Mouse (Mus musculus) intestine, embryonic 16.5 days (tissue): Measurements from ENCODE around the gene Flot2. TPM values are rescaled to one million over a fixed set of nuclear protein-coding genes. Genes with fewer than 3 reads are reported as not detected.
A peak's percentile ranks its signal among the peaks of the same experiment; 100 is the strongest.

Experiments used
- ATAC-seq: fragments of 200-750 bp; cut with Nextera tagmentation; 2 replicates; pipeline ENCODE4 v1.8.0; 2017; ENCODE audit warnings: moderate TSS enrichment, moderate library complexity
- H3K27ac ChIP-seq: fragments of 300-500 bp; sonication (generic); 2 replicates; pipeline ENCODE4 v1.5.1; 2014; ENCODE audit warnings: mild to moderate bottlenecking, low read length
- H3K27me3 ChIP-seq: fragments of 300-500 bp; sonication (generic); replicated peaks from 2 replicates; pipeline ENCODE4 v1.6.1; 2014; ENCODE audit warnings: low read length, control low read depth, mixed read lengths; ENCODE audit not compliant: control insufficient read depth, insufficient read depth
- H3K36me3 ChIP-seq: fragments of 300-500 bp; sonication (generic); 2 replicates; pipeline ENCODE4 v1.6.1; 2014; ENCODE audit warnings: low read length, control low read depth; ENCODE audit not compliant: control insufficient read depth, insufficient read depth
- H3K4me1 ChIP-seq: fragments of 300-500 bp; sonication (generic); 2 replicates; pipeline ENCODE4 v1.6.1; 2014; ENCODE audit warnings: low read length, control low read depth, mixed read lengths; ENCODE audit not compliant: control insufficient read depth, insufficient read depth
- H3K4me2 ChIP-seq: fragments of 300-500 bp; sonication (generic); 2 replicates; pipeline ENCODE4 v1.6.1; 2014; ENCODE audit warnings: low read depth, low read length, control low read depth
- H3K4me3 ChIP-seq: fragments of 300-500 bp; sonication (generic); 2 replicates; pipeline ENCODE4 v1.5.1; 2014; ENCODE audit warnings: mild to moderate bottlenecking, low read length
- H3K9ac ChIP-seq: fragments of 300-500 bp; sonication (generic); 2 replicates; pipeline ENCODE4 v1.6.1; 2014; ENCODE audit warnings: low read depth, low read length
- H3K9me3 ChIP-seq: fragments of 300-500 bp; sonication (generic); 2 replicates; pipeline ENCODE4 v1.6.1; 2016; ENCODE audit warnings: low read length, control low read depth; ENCODE audit not compliant: control insufficient read depth
- WGBS: fragments of 180-500 bp; shearing (Covaris S2); extraction: QIAGEN DNeasy Blood & Tissue Kit; methylation state at CpG from one replicate; pipeline ENCODE4 v1.1.7; 2014; 5-methylcytosine and 5-hydroxymethylcytosine counted together
- polyA plus RNA-seq: library from polyadenylated mRNA; unstranded; fragments of >200 nt; fragmentation: Nextera tagmentation; extraction: Ambion mirVana; gene quantifications from 2 replicates; pipeline ENCODE4 v1.2.1, GENCODE M21; 2015

Gene Flot2
- polyA plus RNA-seq, 1 experiment from 2014 or later: 40.9 TPM

DNA sequence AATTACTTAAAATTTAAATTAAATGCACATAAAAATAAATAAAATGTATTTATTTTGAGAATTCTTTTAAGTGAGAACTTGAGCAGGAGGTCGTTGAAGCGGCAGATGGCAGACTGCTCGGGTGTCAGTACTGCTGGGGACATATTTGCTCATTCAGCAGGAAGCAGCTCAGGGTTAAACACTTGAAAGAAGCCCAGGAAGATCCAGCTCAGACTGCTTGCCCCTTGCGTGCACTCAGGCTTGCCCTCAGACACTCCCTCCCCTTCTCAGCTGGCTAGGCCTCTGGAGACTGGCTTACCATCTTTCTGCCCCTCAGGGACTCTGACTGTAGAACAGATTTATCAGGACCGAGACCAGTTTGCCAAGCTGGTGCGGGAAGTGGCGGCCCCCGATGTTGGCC, 19.2 kb downstream of the Flot2 start:
- 82% methylated on average over 8 of the region's 8 CpGs for WGBS
- Histone ChIP-seq H3K4me1 (peaks cover 4% of the 10 kb centered on the region; the same call in 1 of the 2 replicates), H3K36me3 (no peaks in the 10 kb centered on the region; the same call in 1 of the 2 replicates), H3K27me3 (no peaks in the 10 kb centered on the region), H3K4me2 (no peak overlapping the region), H3K27ac (no peak overlapping the region), H3K9me3 (no peaks in the 10 kb centered on the region), H3K4me3 (no peak overlapping the region), H3K9ac (no peak overlapping the region)
- no peak for ATAC-seq

DNA sequence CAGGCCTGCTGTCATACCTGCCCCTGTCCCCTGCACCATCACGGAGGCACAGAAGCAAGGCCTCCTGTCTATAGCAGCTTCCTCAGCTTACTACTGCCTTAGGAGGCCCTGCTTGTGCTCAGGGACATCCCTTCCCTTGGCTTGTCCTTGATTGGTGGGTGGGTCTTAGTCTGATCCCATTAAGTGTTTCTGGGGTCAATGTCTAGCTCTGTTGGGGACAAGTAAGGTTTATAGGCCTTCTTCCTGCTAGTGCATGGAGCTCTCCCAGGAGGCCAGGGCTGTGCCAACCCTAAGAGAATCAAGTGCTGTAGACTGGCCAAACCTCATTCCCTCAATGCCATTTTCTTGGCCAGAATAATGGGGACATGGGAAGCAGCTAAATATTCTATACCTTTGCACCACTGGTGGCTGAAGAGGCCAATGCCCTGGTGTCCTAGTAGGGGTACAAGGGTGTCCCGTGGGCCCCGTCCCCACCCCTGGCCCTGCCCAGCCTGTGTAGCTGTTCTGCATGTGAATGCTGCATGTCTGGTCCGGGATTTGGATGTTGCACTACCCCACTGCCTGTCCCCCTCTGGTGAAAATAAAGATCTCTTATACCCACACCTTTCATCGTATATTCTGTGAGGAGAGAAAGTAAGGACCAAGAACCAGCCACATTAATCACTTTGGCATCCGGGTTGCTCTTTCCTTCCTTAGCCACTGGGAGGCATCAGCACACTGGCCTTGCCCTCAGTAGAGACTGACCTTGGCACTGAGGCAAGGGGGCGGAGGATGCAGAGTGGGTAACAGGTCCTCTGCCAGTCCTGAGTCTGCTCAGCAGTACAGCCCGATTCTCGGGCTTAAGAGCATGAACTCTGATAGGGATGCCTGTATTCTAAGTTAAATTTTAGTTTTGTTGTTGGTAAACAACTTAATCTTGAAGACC, 22.4 kb downstream of the Flot2 start:
- Histone ChIP-seq H3K9ac (0 out of 2 replicates have a peak overlapping the region, but pooled peaks have one; percentile 16), H3K4me1 (peaks cover 4% of the 10 kb centered on the region; the same call in 1 of the 2 replicates), H3K4me3 (no peak overlapping the region), H3K36me3 (no peaks in the 10 kb centered on the region; the same call in 1 of the 2 replicates), H3K4me2 (no peak overlapping the region), H3K9me3 (no peaks in the 10 kb centered on the region), H3K27ac (no peak overlapping the region), H3K27me3 (no peaks in the 10 kb centered on the region)
- ATAC-seq: peak; percentile 85
- 46% methylated on average over 9 of the region's 9 CpGs for WGBS

DNA sequence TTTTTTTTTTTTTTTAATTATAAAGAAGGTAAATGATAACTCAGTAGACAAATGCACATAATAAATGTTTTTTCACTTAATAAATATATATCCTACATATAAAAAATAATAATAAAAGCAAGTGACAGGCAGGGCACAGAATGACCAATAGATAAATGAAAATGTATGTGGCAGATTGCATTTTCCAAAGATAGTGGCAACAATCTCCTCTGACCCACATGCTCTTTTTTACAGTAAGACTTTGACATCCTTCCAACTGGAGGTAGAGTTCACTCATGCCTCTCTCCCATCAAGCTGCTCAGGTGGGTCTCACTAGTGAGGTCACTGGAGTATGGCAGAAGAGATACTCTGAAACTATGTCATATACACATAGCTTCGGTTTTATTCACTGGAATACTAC, 24.8 kb downstream of the Flot2 start:
- no peaks in the 10 kb centered on the region for H3K9me3 ChIP-seq
- WGBS: 88% methylated on average over 1 of the region's 1 CpGs
- H3K4me3 ChIP-seq: no peak overlapping the region
- peaks cover 4% of the 10 kb centered on the region; the same call in 1 of the 2 replicates for H3K4me1 ChIP-seq
- H3K27me3 ChIP-seq: no peaks in the 10 kb centered on the region
- no peak overlapping the region for H3K9ac ChIP-seq
- H3K36me3 ChIP-seq: no peaks in the 10 kb centered on the region
- no peak for ATAC-seq
- H3K4me2 ChIP-seq: no peak overlapping the region
- no peak overlapping the region for H3K27ac ChIP-seq

DNA sequence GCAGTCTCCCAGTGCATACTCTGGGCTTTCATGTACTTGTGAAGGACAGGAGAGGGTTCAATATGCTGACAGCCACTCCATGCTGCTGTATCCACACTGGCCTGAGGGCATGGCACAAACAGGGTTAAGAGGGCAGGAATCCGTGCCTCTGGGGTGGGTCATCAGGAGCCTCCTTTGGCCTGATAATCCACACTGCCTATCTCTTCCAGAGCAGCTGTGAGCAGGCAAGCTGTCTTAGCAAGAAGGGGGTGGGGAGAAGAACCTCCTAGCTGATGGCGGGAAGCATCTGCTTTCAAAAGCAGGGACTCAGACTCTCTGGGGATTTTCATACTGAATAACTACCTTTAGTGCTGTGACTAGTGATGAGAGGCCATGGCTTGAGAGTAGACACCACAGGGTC, 28.2 kb downstream of the Flot2 start:
- ATAC-seq: peak; percentile 82
- Histone ChIP-seq H3K9me3 (no peaks in the 10 kb centered on the region), H3K27ac (no peak overlapping the region), H3K9ac (no peak overlapping the region), H3K4me3 (no peak overlapping the region), H3K36me3 (no peaks in the 10 kb centered on the region), H3K4me1 (no peaks in the 10 kb centered on the region), H3K4me2 (no peak overlapping the region), H3K27me3 (no peaks in the 10 kb centered on the region)
- WGBS: 26% methylated on average over 2 of the region's 2 CpGs

DNA sequence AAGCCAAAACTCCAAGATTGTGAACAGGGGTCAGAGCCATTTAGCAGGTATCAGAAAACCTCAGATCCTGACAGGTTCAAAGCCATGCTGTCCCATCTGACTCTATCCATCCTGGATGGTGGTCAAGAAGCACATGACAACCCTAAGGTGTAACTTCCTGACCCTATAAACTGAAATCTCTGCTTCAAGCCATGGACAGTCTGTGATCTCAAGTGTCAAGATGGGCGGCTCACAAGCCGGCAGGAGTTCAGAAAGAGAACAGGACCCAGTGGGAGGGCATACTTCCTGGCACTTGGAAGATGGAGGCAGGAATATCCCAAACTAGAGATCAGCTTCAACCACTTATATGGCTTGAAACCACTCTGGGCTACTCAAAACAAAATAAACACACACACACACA, 28.9 kb downstream of the Flot2 start:
- no peaks in the 10 kb centered on the region for H3K4me1 ChIP-seq
- ATAC-seq: no peak
- H3K27ac ChIP-seq: no peak overlapping the region
- no peaks in the 10 kb centered on the region for H3K36me3 ChIP-seq
- H3K4me3 ChIP-seq: no peak overlapping the region
- 70% methylated on average over 2 of the region's 2 CpGs for WGBS
- H3K9ac ChIP-seq: no peak overlapping the region
- no peaks in the 10 kb centered on the region for H3K27me3 ChIP-seq
- no peaks in the 10 kb centered on the region for H3K9me3 ChIP-seq
- no peak overlapping the region for H3K4me2 ChIP-seq

DNA sequence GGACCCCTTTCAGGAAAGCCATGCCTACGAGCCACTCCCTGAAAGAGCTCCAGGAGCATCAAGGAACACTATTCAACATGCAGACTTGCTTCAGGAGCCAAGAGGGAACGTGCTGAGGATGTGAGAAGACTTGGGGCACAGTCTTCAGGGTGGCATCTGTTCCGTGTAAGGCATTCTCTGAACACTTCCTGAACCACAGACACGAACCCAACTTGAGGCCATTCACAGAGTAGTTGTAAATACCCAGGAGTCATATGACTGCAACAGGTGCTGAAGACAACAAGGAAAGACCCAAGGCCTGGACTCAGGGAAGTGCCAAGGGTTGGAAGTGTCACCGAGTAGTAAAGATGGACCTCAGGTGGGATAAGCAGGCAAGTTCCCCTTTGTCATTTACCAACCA, 29.8 kb downstream of the Flot2 start:
- 64% methylated on average over 5 of the region's 5 CpGs for WGBS
- Histone ChIP-seq H3K36me3 (no peaks in the 10 kb centered on the region; the same call in 1 of the 2 replicates), H3K4me3 (no peak overlapping the region), H3K27ac (no peak overlapping the region), H3K9ac (no peak overlapping the region), H3K27me3 (no peaks in the 10 kb centered on the region), H3K4me1 (no peaks in the 10 kb centered on the region), H3K4me2 (no peak overlapping the region), H3K9me3 (no peaks in the 10 kb centered on the region)
- ATAC-seq: no peak

DNA sequence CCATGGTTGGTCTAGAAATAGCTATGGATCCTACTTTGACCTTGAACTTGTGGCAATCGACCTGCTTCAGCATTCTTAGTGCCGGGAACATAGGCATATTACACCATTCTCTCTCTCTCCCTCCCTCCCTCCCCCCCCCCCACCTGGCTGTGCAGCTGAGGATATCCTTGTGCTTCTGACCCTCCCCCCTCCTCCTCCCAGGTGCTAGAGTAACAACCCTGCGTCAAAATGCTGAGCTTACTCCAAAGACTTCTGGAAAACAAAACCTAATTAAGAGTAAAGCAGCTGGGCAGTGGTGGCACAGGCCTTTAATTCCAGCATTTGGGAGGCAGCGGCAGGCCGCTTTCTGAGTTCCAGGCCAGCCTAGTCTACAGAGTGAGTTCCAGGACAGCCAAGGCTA, 31.4 kb downstream of the Flot2 start:
- 74% methylated on average over 5 of the region's 5 CpGs for WGBS

DNA sequence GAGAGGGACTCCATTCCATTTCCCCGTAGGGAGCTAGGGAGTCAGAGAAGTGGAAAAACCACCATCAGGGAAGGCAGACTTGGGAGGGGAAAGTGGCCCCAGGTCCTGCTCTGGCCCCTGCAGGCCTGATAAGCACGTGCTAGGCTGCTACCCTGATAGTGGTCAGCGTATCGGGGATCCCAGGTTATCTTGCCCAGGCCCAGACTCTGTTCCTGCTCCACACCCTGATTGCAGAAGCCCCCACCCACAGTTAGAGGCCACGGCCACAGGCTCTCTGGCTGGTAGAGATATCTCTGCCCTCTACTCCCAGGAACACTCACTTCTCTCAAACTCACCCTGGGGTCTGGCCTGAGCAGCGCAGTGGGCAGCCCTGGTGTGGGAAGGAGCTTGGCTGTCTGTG, 31.9 kb downstream of the Flot2 start:
- Histone ChIP-seq H3K9me3 (no peaks in the 10 kb centered on the region), H3K9ac (no peak overlapping the region)
- peak; percentile 81 for ATAC-seq

More for the DNA sequence above, 31.4 kb downstream of the Flot2 start:
- Histone ChIP-seq H3K4me1 (no peaks in the 10 kb centered on the region), H3K4me3 (no peak overlapping the region), H3K27ac (no peak overlapping the region), H3K4me2 (no peak overlapping the region), H3K9me3 (no peaks in the 10 kb centered on the region), H3K36me3 (no peaks in the 10 kb centered on the region; the same call in 1 of the 2 replicates), H3K9ac (no peak overlapping the region), H3K27me3 (no peaks in the 10 kb centered on the region)
- no peak for ATAC-seq

DNA sequence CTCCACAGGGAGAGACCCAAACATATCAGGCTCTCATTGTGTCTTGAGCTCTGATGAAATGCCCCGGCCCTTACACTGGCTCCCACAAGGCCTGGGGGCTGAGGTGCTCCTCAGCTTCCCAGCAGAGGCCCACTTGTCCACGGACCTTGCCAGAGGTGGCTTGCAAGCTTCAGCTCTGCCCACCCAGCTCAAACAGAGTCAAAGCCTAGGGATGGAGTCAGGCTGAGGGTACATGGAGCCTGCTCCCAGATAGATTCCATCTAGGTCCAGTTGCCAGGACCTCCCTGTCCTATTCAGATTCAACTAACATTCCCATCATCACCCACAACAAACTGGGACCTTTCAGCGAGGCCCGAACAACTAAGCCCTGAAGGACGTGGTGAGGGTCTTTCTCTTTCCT, 34.2 kb downstream of the Flot2 start:
- no peak for ATAC-seq
- no peaks in the 10 kb centered on the region for H3K9me3 ChIP-seq
- WGBS: 83% methylated on average over 5 of the region's 5 CpGs
- no peak overlapping the region for H3K9ac ChIP-seq
- no peak overlapping the region for H3K4me3 ChIP-seq
- no peak overlapping the region for H3K27ac ChIP-seq
- no peaks in the 10 kb centered on the region for H3K27me3 ChIP-seq
- peaks cover 15% of the 10 kb centered on the region for H3K36me3 ChIP-seq
- no peak overlapping the region for H3K4me2 ChIP-seq
- H3K4me1 ChIP-seq: no peaks in the 10 kb centered on the region

More for the DNA sequence above, 31.9 kb downstream of the Flot2 start:
- Histone ChIP-seq H3K4me1 (no peaks in the 10 kb centered on the region), H3K4me2 (no peak overlapping the region), H3K27me3 (no peaks in the 10 kb centered on the region), H3K27ac (no peak overlapping the region), H3K4me3 (no peak overlapping the region), H3K36me3 (peaks cover 4% of the 10 kb centered on the region; the same call in 1 of the 2 replicates)
- WGBS: 70% methylated on average over 6 of the region's 6 CpGs
